Mouse (Mus musculus): ENCODE data around the gene Card10.

- TF ChIP-seq EP300 (IDR thresholded peaks at IDR 0.05; ENCODE audit: insufficient read depth, low read depth, low read length) (no peak), POLR2A (IDR thresholded peaks at IDR 0.05; ENCODE audit: insufficient read depth, low read depth, low read length) (no peak)
Measured at GRCm38 (mm10) chr15:78763210-78763609, 39.6 kb downstream of the Card10 start.

Measured in heart, adult 2 months (tissue).